Mouse (Mus musculus): ENCODE results near the gene Vegfa. TPM values are rescaled to one million over a fixed set of nuclear protein-coding genes. Genes with fewer than 3 reads are reported as not detected.

Gene Vegfa
- polyA plus RNA-seq, 1 experiment from 2014 or later = 3.2 TPM

GRCm38 (mm10) chr17:45968341-45968740 is 63.8 kb downstream of the Vegfa start:
- H3K4me1 ChIP-seq (ENCODE audit: control insufficient read depth, insufficient read depth, low read length) = no peaks in the 10 kb centered on the region; the same call in 1 of the 2 replicates
- ATAC-seq (replicated peaks; ENCODE audit: insufficient number of reproducible peaks, low FRiP score, low TSS enrichment, low read depth) (no peak), DNase-seq (ENCODE audit: low spot score) (peak; percentile 23)
- H3K36me3 ChIP-seq (replicated peaks; ENCODE audit: control insufficient read depth, insufficient read depth, low read depth, low read length) = no peaks in the 10 kb centered on the region
- WGBS = 72% methylated on average over 11 of the region's 11 CpGs
- no peaks in the 10 kb centered on the region for H3K27me3 ChIP-seq (ENCODE audit: control insufficient read depth, insufficient read depth, low read length)
- no peak overlapping the region for H3K4me3 ChIP-seq (ENCODE audit: low read depth, low read length)
- H3K9me3 ChIP-seq (replicated peaks; ENCODE audit: control insufficient read depth, low read length) = no peaks in the 10 kb centered on the region
- H3K9ac ChIP-seq (replicated peaks; ENCODE audit: low read length) = no peak overlapping the region
- no peak overlapping the region for H3K4me2 ChIP-seq (ENCODE audit: low read depth, low read length)
- H3K27ac ChIP-seq (replicated peaks; ENCODE audit: low read depth, low read length) = no peak overlapping the region

Other genes with a start within 250 kb of the Vegfa start
- gene Mrps18a, start 78.6 kb upstream of the Vegfa start, polyA plus RNA-seq (2014; fragmentation: Nextera tagmentation; extraction: Ambion mirVana) = 133 and 134 TPM in 2 replicates
- gene Rsph9, start 111.8 kb upstream of the Vegfa start, polyA plus RNA-seq (2014; fragmentation: Nextera tagmentation; extraction: Ambion mirVana) = 12.5 and 13.0 TPM in 2 replicates
- gene Mad2l1bp, start 121.2 kb upstream of the Vegfa start, polyA plus RNA-seq (2014; fragmentation: Nextera tagmentation; extraction: Ambion mirVana) = 37.1 and 37.2 TPM in 2 replicates
- gene Gtpbp2, start 128.7 kb upstream of the Vegfa start, polyA plus RNA-seq (2014; fragmentation: Nextera tagmentation; extraction: Ambion mirVana) = 18.1 and 19.3 TPM in 2 replicates
- 11.3 and 12.0 TPM in 2 replicates for gene Polh, start 170.3 kb upstream of the Vegfa start, polyA plus RNA-seq (2014; fragmentation: Nextera tagmentation; extraction: Ambion mirVana)
- gene Xpo5, start 170.4 kb upstream of the Vegfa start, polyA plus RNA-seq (2014; fragmentation: Nextera tagmentation; extraction: Ambion mirVana) = 72.0 and 78.5 TPM in 2 replicates
- 121 and 127 TPM in 2 replicates for gene Polr1c, start 215.7 kb upstream of the Vegfa start, polyA plus RNA-seq (2014; fragmentation: Nextera tagmentation; extraction: Ambion mirVana)
- gene Yipf3, start 215.7 kb upstream of the Vegfa start, polyA plus RNA-seq (2014; fragmentation: Nextera tagmentation; extraction: Ambion mirVana) = 55.3 and 63.2 TPM in 2 replicates
- 0.89 and 1.2 TPM in 2 replicates for gene Lrrc73, start 221.2 kb upstream of the Vegfa start, polyA plus RNA-seq (2014; fragmentation: Nextera tagmentation; extraction: Ambion mirVana)

Measured in embryonic facial prominence, embryonic 11.5 days (tissue).